Mouse (Mus musculus) myocyte (in vitro differentiated cells): ENCODE results near the gene Chst8.
A peak's percentile ranks its signal among the peaks of the same experiment; 100 is the strongest.

Experiments used
- MAX ChIP-seq: IDR thresholded peaks from one replicate; pipeline ENCODE4 v1.6.1; 2011; ENCODE audit warnings: low read depth, mild to moderate bottlenecking, control low read depth
- MYOG ChIP-seq, 3 experiments: IDR thresholded peaks; one replicate each; pipeline ENCODE4 v1.6.1; 2011; ENCODE audit warnings: control low read depth in 2 of 3, low read depth in 2 of 3, mild to moderate bottlenecking in 2 of 3; ENCODE audit not compliant: insufficient read length in 2 of 3, control insufficient read depth in 1 of 3, insufficient read depth in 1 of 3
- POLR2A ChIP-seq: IDR thresholded peaks from one replicate; pipeline ENCODE4 v1.6.1; 2011; ENCODE audit warnings: low read depth, mild to moderate bottlenecking, control low read depth, moderate library complexity; ENCODE audit not compliant: insufficient read length
- POLR2AphosphoS2 ChIP-seq: IDR thresholded peaks from one replicate; pipeline ENCODE4 v1.6.1; 2011; ENCODE audit warnings: low read depth, control low read depth; ENCODE audit not compliant: insufficient read length

DNA sequence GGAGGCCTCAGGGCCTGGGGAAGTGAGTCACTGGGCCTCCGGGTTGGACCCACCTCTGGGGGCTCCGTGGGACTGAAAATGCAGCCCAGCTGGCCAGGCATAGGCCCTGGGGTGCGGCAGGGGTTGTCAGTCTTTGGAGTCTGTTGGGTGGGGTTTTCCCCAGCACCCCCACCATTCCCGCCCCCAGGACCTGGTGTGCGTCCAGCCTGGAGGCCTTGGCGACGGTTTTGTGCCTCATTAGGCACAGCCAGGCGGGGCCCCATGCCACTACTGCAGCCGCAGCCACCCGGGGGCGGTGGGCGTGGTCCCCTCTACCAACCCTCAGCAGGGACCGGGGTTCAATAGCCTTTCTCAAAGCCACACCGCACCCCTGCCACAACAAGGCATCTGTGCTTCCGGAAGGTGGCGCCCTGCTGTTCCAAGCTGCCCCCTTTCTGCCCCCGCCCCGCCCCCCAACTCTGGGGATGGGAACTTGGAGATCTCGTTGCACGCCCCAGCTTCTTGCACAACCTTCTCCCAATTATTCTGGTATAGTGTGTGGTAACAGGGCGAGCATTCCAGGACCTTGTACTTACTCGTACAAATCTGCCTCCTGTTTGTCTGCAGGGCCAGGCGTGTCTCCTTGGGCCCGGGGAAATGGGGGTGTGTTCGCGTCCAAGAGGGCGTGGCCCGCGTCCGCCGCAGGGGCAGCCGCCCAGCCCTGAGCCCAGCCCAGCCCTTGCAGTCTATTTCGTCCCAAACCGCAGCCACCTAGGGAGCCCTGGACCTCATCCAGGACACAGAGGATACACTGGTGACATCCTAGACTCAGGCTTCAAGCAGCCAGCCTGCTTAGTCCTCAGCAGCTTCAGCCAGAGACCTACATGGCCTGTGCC, 182.1 kb downstream of the Chst8 start:
- TF ChIP-seq POLR2AphosphoS2 = peak; percentile 68
- TF ChIP-seq POLR2A = peak; percentile 60
- peak in 1 of 3 experiments; percentile 55 for TF ChIP-seq MYOG (IDR thresholded peaks at IDR 0.05; ENCODE audit: control insufficient read depth in 1 of 3, insufficient read depth in 1 of 3, insufficient read length in 2 of 3, low read depth in 2 of 3)
- no peak for TF ChIP-seq MAX
